Mouse (Mus musculus): ENCODE data around the gene Garnl3. TPM values are rescaled to one million over a fixed set of nuclear protein-coding genes. Genes with fewer than 3 reads are reported as not detected.

Garnl3 gene
- total and polyA plus RNA-seq, 2 experiments from 2014 or later, result 56.1 to 96.9 TPM

DNA sequence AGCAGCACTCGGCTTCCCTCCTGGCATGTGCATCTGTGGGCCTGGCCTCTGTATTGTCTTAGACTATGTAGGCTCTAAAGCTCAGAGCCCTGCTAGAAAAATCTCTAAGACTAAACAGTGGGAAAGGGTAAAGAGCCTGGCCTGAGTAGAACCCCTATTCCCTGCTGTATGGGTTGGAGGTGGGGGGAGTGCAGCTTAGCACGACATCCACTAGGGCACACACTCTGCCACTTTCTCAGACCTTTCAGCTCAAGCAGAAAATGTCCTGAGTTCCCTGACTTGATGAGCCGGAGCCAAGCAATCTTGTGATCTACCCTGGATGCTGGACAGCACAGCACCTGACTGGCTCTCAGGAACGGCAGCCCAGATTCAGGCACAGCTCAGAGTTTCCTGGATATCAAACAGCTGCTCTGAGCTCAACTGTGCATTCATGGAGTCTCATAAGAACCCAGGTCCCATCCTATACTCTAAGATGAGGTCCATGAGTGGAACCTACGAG lies 24.9 kb upstream of the Garnl3 start:
- peaks cover 27% of the 10 kb centered on the region for H3K36me3 ChIP-seq (ENCODE audit: insufficient read depth, low read length)

DNA sequence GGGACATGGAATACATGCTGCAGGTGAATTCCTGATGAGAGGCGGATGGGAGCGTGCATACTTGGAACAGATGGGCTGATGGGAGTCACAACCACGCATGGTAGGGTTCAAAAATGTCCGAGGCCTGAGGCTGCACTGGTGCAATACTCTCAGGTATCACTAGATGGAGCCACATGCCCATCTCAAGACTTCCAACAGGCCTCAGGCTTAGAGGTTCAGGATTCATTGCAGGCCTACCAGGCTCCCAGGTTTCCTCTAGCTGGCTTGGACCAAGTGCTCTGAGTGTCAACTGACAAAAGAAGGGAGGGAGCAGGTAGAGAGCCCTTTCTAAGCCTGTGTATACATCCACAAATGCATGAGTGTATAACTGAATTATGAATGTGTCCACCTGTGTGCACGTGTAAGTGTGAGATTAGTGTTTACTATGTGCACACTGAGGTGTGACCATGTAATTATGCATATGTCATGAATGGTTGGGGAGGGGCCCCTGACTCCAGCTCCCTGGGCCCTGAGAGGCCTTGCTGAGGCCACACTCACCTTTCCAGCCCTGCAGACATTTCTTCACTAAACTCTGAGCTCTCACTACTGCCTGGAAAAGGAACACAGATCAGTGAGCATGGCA lies 23.4 kb upstream of the Garnl3 start:
- peak; percentile 86 for DNase-seq (ENCODE audit: low spot score)
- no peak overlapping the region for H3K4me2 ChIP-seq (ENCODE audit: low read depth, low read length)
- WGBS, result 17% methylated on average over 5 of the region's 5 CpGs
- ATAC-seq, result peak; percentile 72
- H3K9me3 ChIP-seq (ENCODE audit: low read length), result no peaks in the 10 kb centered on the region
- no peak overlapping the region for H3K9ac ChIP-seq (replicated peaks; ENCODE audit: low read length)
- peaks cover 24% of the 10 kb centered on the region for H3K36me3 ChIP-seq (ENCODE audit: insufficient read depth, low read length)
- H3K4me1 ChIP-seq (ENCODE audit: insufficient read depth, low read length), result no peaks in the 10 kb centered on the region
- no peak overlapping the region for H3K27ac ChIP-seq
- H3K27me3 ChIP-seq (ENCODE audit: insufficient read depth, low read length), result no peaks in the 10 kb centered on the region
- TF ChIP-seq CTCF (IDR thresholded peaks at IDR 0.05; ENCODE audit: low read depth), result peak; percentile 97
- no peak overlapping the region for H3K4me3 ChIP-seq (ENCODE audit: low read length)

More for the DNA sequence above, 24.9 kb upstream of the Garnl3 start:
- Histone ChIP-seq H3K4me3 (ENCODE audit: low read length) (no peak overlapping the region), H3K9ac (replicated peaks; ENCODE audit: low read length) (no peak overlapping the region), H3K27me3 (ENCODE audit: insufficient read depth, low read length) (no peaks in the 10 kb centered on the region), H3K4me1 (ENCODE audit: insufficient read depth, low read length) (no peaks in the 10 kb centered on the region), H3K4me2 (ENCODE audit: low read depth, low read length) (no peak overlapping the region), H3K9me3 (ENCODE audit: low read length) (no peaks in the 10 kb centered on the region), H3K27ac (no peak overlapping the region)
- no peak for DNase-seq (ENCODE audit: low spot score)
- 72% methylated on average over 5 of the region's 5 CpGs for WGBS
- ATAC-seq, result no peak
- peak; percentile 11; the same call in 1 of the 2 replicates for TF ChIP-seq CTCF (IDR thresholded peaks at IDR 0.05; ENCODE audit: low read depth)

DNA sequence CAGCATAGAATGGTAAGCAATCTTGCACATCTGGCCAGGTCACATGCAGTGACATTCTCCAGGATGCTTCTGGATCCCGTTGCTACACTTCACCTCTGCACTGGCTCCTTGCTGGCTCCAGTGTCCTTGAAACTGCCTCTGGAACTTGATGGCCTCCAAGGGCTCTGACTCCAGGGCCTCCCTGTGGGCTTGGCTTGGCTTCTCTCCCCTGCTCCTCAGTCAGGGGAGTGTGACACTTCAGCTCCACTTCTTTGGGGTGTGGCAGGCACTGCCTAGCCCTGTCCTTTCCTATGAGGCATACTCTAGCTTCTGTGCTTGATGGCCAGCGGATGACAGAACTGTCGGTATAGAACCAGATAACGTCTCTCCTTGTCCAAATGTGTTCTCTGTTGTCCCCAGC lies 15.5 kb upstream of the Garnl3 start:
- Histone ChIP-seq H3K4me3 (ENCODE audit: low read length) (no peak overlapping the region), H3K27ac (no peak overlapping the region), H3K4me2 (ENCODE audit: low read depth, low read length) (no peak overlapping the region), H3K9me3 (ENCODE audit: low read length) (no peaks in the 10 kb centered on the region), H3K9ac (replicated peaks; ENCODE audit: low read length) (no peak overlapping the region), H3K27me3 (ENCODE audit: insufficient read depth, low read length) (no peaks in the 10 kb centered on the region), H3K36me3 (ENCODE audit: insufficient read depth, low read length) (peaks cover 15% of the 10 kb centered on the region), H3K4me1 (ENCODE audit: insufficient read depth, low read length) (no peaks in the 10 kb centered on the region)
- no peak for ATAC-seq
- 86% methylated on average over 4 of the region's 4 CpGs for WGBS
- DNase-seq (ENCODE audit: low spot score), result no peak
- no peak for TF ChIP-seq CTCF (IDR thresholded peaks at IDR 0.05; ENCODE audit: low read depth)

DNA sequence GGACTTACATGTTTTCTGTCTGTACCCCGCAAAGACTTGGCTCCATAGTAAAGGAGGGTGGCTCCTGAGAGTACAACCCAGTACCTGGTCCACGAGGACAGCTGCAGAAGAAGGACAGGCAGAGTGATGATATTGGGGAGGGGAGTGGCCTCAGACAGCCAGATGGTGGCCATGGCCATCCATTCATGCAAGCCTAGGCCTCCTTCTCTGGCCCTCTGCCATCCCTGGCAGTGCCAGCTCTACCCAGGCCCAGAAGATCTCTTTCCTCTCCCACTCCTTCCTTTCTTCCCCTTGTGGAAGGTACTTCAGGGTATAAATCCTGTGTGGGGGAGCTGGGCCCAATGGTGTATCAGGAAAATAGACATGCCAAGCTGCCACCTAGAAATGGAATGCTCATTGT lies 11.8 kb upstream of the Garnl3 start:
- Histone ChIP-seq H3K4me1 (ENCODE audit: insufficient read depth, low read length) (no peaks in the 10 kb centered on the region), H3K27ac (no peak overlapping the region), H3K4me2 (ENCODE audit: low read depth, low read length) (no peak overlapping the region), H3K9ac (replicated peaks; ENCODE audit: low read length) (no peak overlapping the region), H3K36me3 (ENCODE audit: insufficient read depth, low read length) (peaks cover 12% of the 10 kb centered on the region; the same call in 1 of the 2 replicates), H3K4me3 (ENCODE audit: low read length) (no peak overlapping the region), H3K27me3 (ENCODE audit: insufficient read depth, low read length) (no peaks in the 10 kb centered on the region), H3K9me3 (ENCODE audit: low read length) (no peaks in the 10 kb centered on the region)
- no peak for TF ChIP-seq CTCF (IDR thresholded peaks at IDR 0.05; ENCODE audit: low read depth)
- ATAC-seq (peak; percentile 57), DNase-seq (ENCODE audit: low spot score) (peak; percentile 65)
- 75% methylated on average over 2 of the region's 2 CpGs for WGBS

DNA sequence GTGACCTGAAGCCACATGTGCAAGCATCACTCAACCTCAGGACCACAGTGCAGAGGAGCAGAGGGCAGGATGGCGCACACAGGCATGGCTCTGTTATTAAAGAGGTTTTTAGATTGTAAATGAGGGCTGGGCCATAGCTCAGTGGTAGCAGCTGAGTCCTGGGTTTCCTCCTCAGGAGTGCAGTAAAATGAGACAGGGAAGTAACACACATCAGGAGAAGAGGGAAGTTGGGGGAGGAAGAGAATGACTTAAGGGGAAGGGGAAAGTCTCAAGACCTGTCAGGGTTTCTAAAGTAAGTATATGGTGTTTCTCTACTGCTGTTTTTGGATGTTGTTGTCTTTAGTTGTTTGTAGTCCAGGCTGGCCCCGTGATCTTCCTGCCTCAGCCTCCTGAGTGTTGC lies 7.0 kb upstream of the Garnl3 start:
- Histone ChIP-seq H3K4me3 (ENCODE audit: low read length) (no peak overlapping the region), H3K27ac (no peak overlapping the region), H3K4me1 (ENCODE audit: insufficient read depth, low read length) (no peaks in the 10 kb centered on the region), H3K9me3 (ENCODE audit: low read length) (no peaks in the 10 kb centered on the region), H3K9ac (replicated peaks; ENCODE audit: low read length) (no peak overlapping the region), H3K27me3 (ENCODE audit: insufficient read depth, low read length) (no peaks in the 10 kb centered on the region), H3K36me3 (ENCODE audit: insufficient read depth, low read length) (peaks cover 18% of the 10 kb centered on the region; the same call in 1 of the 2 replicates), H3K4me2 (ENCODE audit: low read depth, low read length) (no peak overlapping the region)
- TF ChIP-seq CTCF (IDR thresholded peaks at IDR 0.05; ENCODE audit: low read depth), result no peak
- ATAC-seq (no peak), DNase-seq (ENCODE audit: low spot score) (no peak)
- 91% methylated on average over 2 of the region's 2 CpGs for WGBS

DNA sequence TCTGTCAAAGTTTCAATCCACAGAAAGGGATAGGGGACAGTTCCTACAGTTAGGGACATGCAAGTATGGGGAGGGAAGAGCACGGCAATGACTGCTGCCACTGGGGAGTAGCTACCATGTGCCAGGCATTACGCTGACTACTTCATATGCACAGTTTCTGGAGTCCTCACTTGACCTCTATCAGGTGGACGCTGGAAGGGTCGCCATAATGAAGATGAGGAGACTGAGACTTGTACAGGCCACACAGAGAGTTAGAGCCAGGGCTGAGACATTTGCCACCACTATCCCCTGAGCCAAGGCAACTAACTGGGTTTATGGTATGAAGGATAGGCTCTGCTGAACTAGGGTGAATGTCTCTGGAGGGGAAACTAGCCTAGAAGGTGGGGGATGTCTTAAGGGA lies 6.3 kb upstream of the Garnl3 start:
- Histone ChIP-seq H3K4me1 (ENCODE audit: insufficient read depth, low read length) (no peaks in the 10 kb centered on the region), H3K9ac (replicated peaks; ENCODE audit: low read length) (no peak overlapping the region), H3K9me3 (ENCODE audit: low read length) (no peaks in the 10 kb centered on the region), H3K27ac (no peak overlapping the region), H3K27me3 (ENCODE audit: insufficient read depth, low read length) (no peaks in the 10 kb centered on the region), H3K36me3 (ENCODE audit: insufficient read depth, low read length) (peaks cover 18% of the 10 kb centered on the region; the same call in 1 of the 2 replicates), H3K4me3 (ENCODE audit: low read length) (no peak overlapping the region), H3K4me2 (ENCODE audit: low read depth, low read length) (no peak overlapping the region)
- no peak for TF ChIP-seq CTCF (IDR thresholded peaks at IDR 0.05; ENCODE audit: low read depth)
- no peak for ATAC-seq
- WGBS, result 95% methylated on average over 4 of the region's 4 CpGs
- DNase-seq (ENCODE audit: low spot score), result no peak

DNA sequence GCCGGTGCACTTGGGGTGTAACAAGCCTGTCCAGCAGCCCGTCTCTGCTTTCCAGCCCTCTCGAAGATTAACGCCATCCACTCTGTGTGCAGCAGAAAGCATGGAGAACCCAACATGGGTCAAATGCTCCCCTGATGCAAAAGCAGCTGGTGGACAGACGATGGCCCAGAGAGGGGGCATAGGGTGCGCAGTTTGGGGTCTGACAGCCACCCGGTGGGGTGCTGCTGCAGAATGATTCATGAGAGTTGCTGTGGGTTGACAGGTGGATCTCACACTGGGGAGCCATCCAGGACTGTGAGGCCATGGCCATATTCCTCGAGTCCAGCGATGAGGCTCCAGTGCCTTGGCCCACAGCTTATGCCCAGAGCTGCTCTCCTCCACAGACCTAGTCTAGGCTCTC lies 5.8 kb upstream of the Garnl3 start:
- Histone ChIP-seq H3K9me3 (ENCODE audit: low read length) (no peaks in the 10 kb centered on the region), H3K27ac (no peak overlapping the region), H3K27me3 (ENCODE audit: insufficient read depth, low read length) (no peaks in the 10 kb centered on the region), H3K4me2 (ENCODE audit: low read depth, low read length) (no peak overlapping the region), H3K36me3 (ENCODE audit: insufficient read depth, low read length) (peaks cover 18% of the 10 kb centered on the region; the same call in 1 of the 2 replicates), H3K4me3 (ENCODE audit: low read length) (no peak overlapping the region), H3K9ac (replicated peaks; ENCODE audit: low read length) (no peak overlapping the region), H3K4me1 (ENCODE audit: insufficient read depth, low read length) (no peaks in the 10 kb centered on the region)
- ATAC-seq (no peak), DNase-seq (ENCODE audit: low spot score) (no peak)
- TF ChIP-seq CTCF (IDR thresholded peaks at IDR 0.05; ENCODE audit: low read depth), result no peak
- 86% methylated on average over 9 of the region's 9 CpGs for WGBS
